8 mouse cellular contexts compared by ENCODE assay signal in the genomic region with DNA sequence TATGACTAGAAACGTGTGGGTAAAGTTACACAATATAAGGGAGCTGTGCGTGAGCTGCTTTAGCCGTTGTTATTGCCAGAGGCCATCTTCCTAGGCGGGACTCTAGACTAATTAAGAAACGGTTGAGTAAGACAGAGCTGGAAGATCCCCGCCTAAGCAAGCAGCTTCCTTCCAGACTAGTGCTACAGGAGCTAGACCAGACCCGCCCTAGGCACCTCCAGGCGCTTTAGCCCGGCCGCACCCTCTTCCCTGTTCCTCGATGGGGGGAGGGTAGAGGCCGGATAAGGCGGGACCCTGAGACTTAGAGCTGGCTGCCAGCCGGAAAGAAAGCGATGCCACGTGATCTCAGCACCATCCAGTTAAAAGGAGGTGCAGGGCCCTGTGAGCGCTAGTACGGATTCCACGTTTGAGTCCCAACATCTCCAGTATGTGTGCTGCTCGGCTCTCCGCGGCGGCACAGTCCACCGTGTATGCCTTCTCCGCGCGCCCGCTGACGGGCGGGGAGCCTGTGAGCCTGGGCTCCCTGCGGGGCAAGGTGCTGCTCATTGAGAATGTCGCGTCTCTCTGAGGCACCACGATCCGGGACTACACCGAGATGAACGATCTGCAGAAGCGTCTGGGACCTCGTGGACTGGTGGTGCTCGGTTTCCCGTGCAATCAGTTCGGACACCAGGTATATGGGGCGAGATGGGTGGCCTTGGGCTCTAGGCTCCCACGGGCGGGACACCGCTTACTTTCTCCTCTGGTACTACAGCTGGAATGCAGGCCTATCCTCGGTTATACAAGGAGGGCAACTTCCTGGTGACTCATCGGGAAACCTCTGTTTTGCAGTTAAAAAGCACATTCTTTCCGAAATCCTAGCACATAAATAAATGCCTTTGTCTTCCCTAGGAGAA. TPM values are rescaled to one million over a fixed set of nuclear protein-coding genes. Genes with fewer than 3 reads are reported as not detected.
DNase-seq lines count a peak whose midpoint lies in the region; ATAC-seq and TF ChIP-seq lines count a peak whose summit lies in the region.

Gene Gpx1 (plus strand): TSS at position 18 of the 896 bp plus-strand sequence.

- peak; percentile 82 for ATAC-seq in G1E (ENCODE audit: extremely low read depth, insufficient number of reproducible peaks, low FRiP score, poor library complexity, severe bottlenecking)
- peak; percentile 97 for ATAC-seq in forebrain, embryonic 16.5 days
- peak; percentile 97 for ATAC-seq in lung, embryonic 14.5 days (ENCODE audit: insufficient read depth)

- peak; percentile 77 for TF ChIP-seq POLR2A in olfactory bulb, adult 2 months (IDR thresholded peaks at IDR 0.05; ENCODE audit: insufficient read depth, low read depth, low read length)
- peak; percentile 92 for TF ChIP-seq POLR2A in thymus, adult 2 months (IDR thresholded peaks at IDR 0.05; ENCODE audit: control insufficient read depth, extremely low read depth, insufficient read depth, low read length, poor library complexity)

- under 1% methylated on average over 49 of the region's 49 CpGs for WGBS in forebrain, embryonic 16.5 days
- under 1% methylated on average over 49 of the region's 49 CpGs for WGBS in lung, embryonic 14.5 days
- under 1% methylated on average over 49 of the region's 49 CpGs for WGBS in olfactory bulb, adult 2 months
- under 1% methylated on average over 49 of the region's 49 CpGs for WGBS in thymus, adult 2 months

- intact Hi-C loops in heart, postnatal 36 days (cut with DNase I), result loop anchor here (1.0 to 2.0 kb wide), 2 partner anchors 14 to 33 kb away; partner anchors contain the start of genes Rhoa and Tcta

- H3K27me3 ChIP-seq in G1E (ENCODE audit: insufficient read depth, low read length), result no peaks in the 10 kb centered on the region
- H3K27me3 ChIP-seq in forebrain, embryonic 16.5 days (replicated peaks; ENCODE audit: control insufficient read depth, insufficient read depth, low read length), result no peaks in the 10 kb centered on the region
- H3K27me3 ChIP-seq in lung, embryonic 14.5 days (ENCODE audit: insufficient read depth, low read length), result no peaks in the 10 kb centered on the region
- no peaks in the 10 kb centered on the region for H3K27me3 ChIP-seq in thymus, adult 2 months (ENCODE audit: control insufficient read depth, insufficient read depth, low read length)

- TF ChIP-seq CTCF in G1E (IDR thresholded peaks at IDR 0.05; ENCODE audit: low read depth, low read length), result no peak
- peak; percentile 30; the same call in 1 of the 2 replicates for TF ChIP-seq CTCF in layer of hippocampus, adult 2 months (conservative IDR thresholded peaks at IDR 0.05)
- no peak for TF ChIP-seq CTCF in lung, embryonic 14.5 days (IDR thresholded peaks at IDR 0.05; ENCODE audit: low read depth)
- TF ChIP-seq CTCF in olfactory bulb, adult 2 months (IDR thresholded peaks at IDR 0.05; ENCODE audit: insufficient read depth, low read depth, low read length), result no peak
- no peak for TF ChIP-seq CTCF in thymus, adult 2 months (IDR thresholded peaks at IDR 0.05; ENCODE audit: borderline replicate concordance, control insufficient read depth, extremely low read depth, insufficient read depth, low read length, poor library complexity)

- peak within 1 kb of the TSS; percentile 83 for H3K9ac ChIP-seq in forebrain, embryonic 16.5 days (replicated peaks; ENCODE audit: low read depth, low read length)
- H3K9ac ChIP-seq in lung, embryonic 14.5 days, result peak within 1 kb of the TSS; percentile 87

- peak within 1 kb of the TSS; percentile 88 for H3K27ac ChIP-seq in forebrain, embryonic 16.5 days (ENCODE audit: low read length)
- H3K27ac ChIP-seq in layer of hippocampus, adult 2 months, result peak within 1 kb of the TSS; percentile 94
- H3K27ac ChIP-seq in lung, embryonic 14.5 days (ENCODE audit: low read depth), result peak within 1 kb of the TSS; percentile 96
- H3K27ac ChIP-seq in olfactory bulb, adult 2 months (ENCODE audit: insufficient read depth, low read depth, low read length), result peak within 1 kb of the TSS; percentile 77
- peak within 1 kb of the TSS; percentile 88 for H3K27ac ChIP-seq in thymus, adult 2 months (ENCODE audit: control insufficient read depth, insufficient read depth, low read length)

- no peaks in the 10 kb centered on the region for H3K9me3 ChIP-seq in G1E (replicated peaks)
- no peaks in the 10 kb centered on the region for H3K9me3 ChIP-seq in forebrain, embryonic 16.5 days (ENCODE audit: control insufficient read depth, low read length)
- no peaks in the 10 kb centered on the region for H3K9me3 ChIP-seq in lung, embryonic 14.5 days (ENCODE audit: low read depth, low read length)

- peak within 1 kb of the TSS; percentile 91 for H3K4me3 ChIP-seq in G1E (ENCODE audit: low read depth, low read length)
- peak within 1 kb of the TSS; percentile 63 for H3K4me3 ChIP-seq in forebrain, embryonic 16.5 days (replicated peaks; ENCODE audit: low read length)
- peak within 1 kb of the TSS; percentile 63 for H3K4me3 ChIP-seq in layer of hippocampus, adult 2 months
- H3K4me3 ChIP-seq in lung, embryonic 14.5 days (ENCODE audit: low read depth, low read length), result peak within 1 kb of the TSS; percentile 81
- peak within 1 kb of the TSS; percentile 68 for H3K4me3 ChIP-seq in olfactory bulb, adult 2 months (ENCODE audit: insufficient read depth, low read depth, low read length)
- H3K4me3 ChIP-seq in thymus, adult 2 months (ENCODE audit: control insufficient read depth, insufficient read depth, low read length), result peak within 1 kb of the TSS; percentile 95

- peaks cover 58% of the 10 kb centered on the region for H3K4me1 ChIP-seq in G1E (ENCODE audit: insufficient read depth, low read depth, low read length)
- peaks cover 16% of the 10 kb centered on the region for H3K4me1 ChIP-seq in forebrain, embryonic 16.5 days (replicated peaks; ENCODE audit: control insufficient read depth, insufficient read depth, low read length)
- H3K4me1 ChIP-seq in lung, embryonic 14.5 days (ENCODE audit: insufficient read depth), result peaks cover 3% of the 10 kb centered on the region
- H3K4me1 ChIP-seq in olfactory bulb, adult 2 months (ENCODE audit: control insufficient read depth, insufficient read depth, low read length), result peaks cover 14% of the 10 kb centered on the region
- peaks cover 28% of the 10 kb centered on the region for H3K4me1 ChIP-seq in thymus, adult 2 months (replicated peaks; ENCODE audit: control insufficient read depth, insufficient read depth, low read length)

- H3K4me2 ChIP-seq in forebrain, embryonic 16.5 days (ENCODE audit: low read length), result peak within 1 kb of the TSS; percentile 73
- peak within 1 kb of the TSS; percentile 85 for H3K4me2 ChIP-seq in lung, embryonic 14.5 days

- DNase-seq in G1E (ENCODE audit: low spot score), result peak; percentile 96
- peak; percentile 82 to 83 for DNase-seq in cerebellum, adult 18-20 months
- peak; percentile 90 for DNase-seq in heart, postnatal 36 days
- DNase-seq in layer of hippocampus, adult 2 months (ENCODE audit: low spot score in 2 of 2), result peak; percentile 73 to 86
- peak; percentile 97 for DNase-seq in lung, embryonic 14.5 days
- peak; percentile 93 for DNase-seq in thymus, adult 2 months

- H3K36me3 ChIP-seq in G1E (replicated peaks), result peaks cover 54% of the 10 kb centered on the region
- peaks cover 11% of the 10 kb centered on the region for H3K36me3 ChIP-seq in forebrain, embryonic 16.5 days (ENCODE audit: control insufficient read depth, insufficient read depth)
- H3K36me3 ChIP-seq in lung, embryonic 14.5 days (ENCODE audit: insufficient read depth), result peaks cover 40% of the 10 kb centered on the region
- peaks cover 16% of the 10 kb centered on the region for H3K36me3 ChIP-seq in thymus, adult 2 months (ENCODE audit: control insufficient read depth, insufficient read depth, low read length)

RNA-seq across cellular contexts. Expression of gene Gpx1, which starts in this region (rescaled TPM):
- total RNA-seq in G1E (2014; fragmentation: Nextera tagmentation) (1,641 and 1,695 TPM in 2 replicates), G1E (2017) (1,228 and 1,354 TPM in 2 replicates)
- 470 and 543 TPM in 2 replicates for polyA plus RNA-seq in G1E (2012)
- polyA plus RNA-seq in forebrain, embryonic 16.5 days (2015; fragmentation: Nextera tagmentation; extraction: Ambion mirVana), result 369 and 398 TPM in 2 replicates
- 100 to 1,000 TPM; 103 to 108 TPM for total RNA-seq in heart, postnatal 36 days (2021)
- total RNA-seq in layer of hippocampus, adult 2 months (2021), result 10 to 100 TPM; 62.2 to 64.1 TPM
- polyA plus RNA-seq in lung, embryonic 14.5 days (2014; fragmentation: Nextera tagmentation; extraction: Ambion mirVana), result 617 and 664 TPM in 2 replicates
- not detected in 2 replicates for polyA plus RNA-seq in olfactory bulb, adult 2 months (2012; ENCODE audit: insufficient read depth, insufficient read length, low replicate concordance, missing spikeins)
- polyA plus RNA-seq in thymus, adult 2 months (2012; rRNA removed), result 800 and 899 TPM in 2 replicates

Comparison
In these comparisons a context has a peak if more than half of its experiments do, and no peak if none do; other contexts are left out.
1. Peak in every context shown above with its lines: DNase-seq, ATAC-seq, H3K4me3 ChIP-seq and H3K27ac ChIP-seq.
2. RNA of gene Gpx1 (total RNA-seq): 1,228 to 1,695 TPM in G1E; 103 to 108 TPM in heart, postnatal 36 days and 62.2 to 64.1 TPM in layer of hippocampus, adult 2 months; every median in the first group is over 10 times any median in the second.